In genomic region chr4:44113393-44114138, GRCm38 (mm10) we compare ENCODE assay signal across 8 mouse cellular contexts. TPM values are rescaled to one million over a fixed set of nuclear protein-coding genes. Genes with fewer than 3 reads are reported as not detected.
DNase-seq lines count a peak whose midpoint lies in the region; ATAC-seq and TF ChIP-seq lines count a peak whose summit lies in the region.

No protein-coding gene starts in this region.

- no peak for TF ChIP-seq CTCF in bone marrow macrophage, adult 2 months (IDR thresholded peaks at IDR 0.05; ENCODE audit: low read depth, low read length)
- TF ChIP-seq CTCF in left cerebral cortex, adult 2 months (IDR thresholded peaks at IDR 0.05) = no peak

- intact Hi-C loops in left cerebral cortex, adult 2 months (cut with DNase I) = loop anchor here (2.0 kb wide), 1 partner anchor 41 kb away; no protein-coding TSS in a partner anchor

- peak overlapping the region; percentile 24; the same call in 1 of the 2 replicates for H3K4me2 ChIP-seq in hindbrain, embryonic 15.5 days
- H3K4me2 ChIP-seq in hindbrain, embryonic 14.5 days (replicated peaks) = no peak overlapping the region

- 35% methylated on average over 16 of the region's 16 CpGs for WGBS in hindbrain, embryonic 15.5 days
- 38% methylated on average over 16 of the region's 16 CpGs for WGBS in hindbrain, embryonic 14.5 days

- no peaks in the 10 kb centered on the region for H3K36me3 ChIP-seq in hindbrain, embryonic 15.5 days
- no peaks in the 10 kb centered on the region for H3K36me3 ChIP-seq in hindbrain, embryonic 14.5 days (replicated peaks; ENCODE audit: control insufficient read depth, insufficient read depth)
- H3K36me3 ChIP-seq in megakaryocyte, embryonic 14.5 days (replicated peaks; ENCODE audit: low read length) = no peaks in the 10 kb centered on the region

- ATAC-seq in hindbrain, embryonic 15.5 days (ENCODE audit: low FRiP score, low read depth) = no peak
- no peak for ATAC-seq in hindbrain, embryonic 14.5 days (ENCODE audit: low FRiP score)

- H3K27me3 ChIP-seq in hindbrain, embryonic 15.5 days = no peaks in the 10 kb centered on the region
- H3K27me3 ChIP-seq in hindbrain, embryonic 14.5 days (ENCODE audit: control insufficient read depth, insufficient read depth, low read length) = no peaks in the 10 kb centered on the region
- peaks cover 44% of the 10 kb centered on the region for H3K27me3 ChIP-seq in megakaryocyte, embryonic 14.5 days (replicated peaks)

- no peak for TF ChIP-seq POLR2A in bone marrow macrophage, adult 2 months (IDR thresholded peaks at IDR 0.05; ENCODE audit: borderline replicate concordance, low read depth, low read length)

- H3K9ac ChIP-seq in hindbrain, embryonic 15.5 days = no peak overlapping the region
- no peak overlapping the region for H3K9ac ChIP-seq in hindbrain, embryonic 14.5 days

- DNase-seq in hindbrain, embryonic 14.5 days (ENCODE audit: low spot score) = no peak
- peak; percentile 11 for DNase-seq in 416B (ENCODE audit: low read depth)
- no peak for DNase-seq in left cerebral cortex, adult 2 months (ENCODE audit: extremely low spot score in 1 of 2, low spot score in 2 of 2)
- no peak for DNase-seq in left cerebral cortex, adult 18-20 months (ENCODE audit: low spot score in 2 of 2)
- DNase-seq in heart, postnatal 4 days = no peak

- no peak overlapping the region for H3K4me3 ChIP-seq in hindbrain, embryonic 15.5 days
- H3K4me3 ChIP-seq in hindbrain, embryonic 14.5 days (replicated peaks; ENCODE audit: low read length) = no peak overlapping the region
- H3K4me3 ChIP-seq in bone marrow macrophage, adult 2 months (ENCODE audit: insufficient read depth, low read length) = peak overlapping the region; percentile 62
- peak overlapping the region; percentile 64 for H3K4me3 ChIP-seq in megakaryocyte, embryonic 14.5 days (replicated peaks)
- H3K4me3 ChIP-seq in left cerebral cortex, adult 2 months = no peak overlapping the region

- no peaks in the 10 kb centered on the region for H3K9me3 ChIP-seq in hindbrain, embryonic 15.5 days
- H3K9me3 ChIP-seq in hindbrain, embryonic 14.5 days (ENCODE audit: control insufficient read depth, low read length) = no peaks in the 10 kb centered on the region
- no peaks in the 10 kb centered on the region for H3K9me3 ChIP-seq in megakaryocyte, embryonic 14.5 days

- no peak overlapping the region for H3K27ac ChIP-seq in hindbrain, embryonic 15.5 days (replicated peaks)
- no peak overlapping the region for H3K27ac ChIP-seq in hindbrain, embryonic 14.5 days
- H3K27ac ChIP-seq in bone marrow macrophage, adult 2 months (ENCODE audit: insufficient read depth, low read depth, low read length) = no peak overlapping the region
- no peak overlapping the region for H3K27ac ChIP-seq in left cerebral cortex, adult 2 months

- peaks cover 9% of the 10 kb centered on the region for H3K4me1 ChIP-seq in hindbrain, embryonic 15.5 days (replicated peaks)
- no peaks in the 10 kb centered on the region; the same call in 1 of the 2 replicates for H3K4me1 ChIP-seq in hindbrain, embryonic 14.5 days (replicated peaks; ENCODE audit: control insufficient read depth, insufficient read depth, low read length)
- H3K4me1 ChIP-seq in bone marrow macrophage, adult 2 months (ENCODE audit: control insufficient read depth, insufficient read depth, low read length) = peaks cover 5% of the 10 kb centered on the region; the same call in 1 of the 2 replicates
- peaks cover 17% of the 10 kb centered on the region for H3K4me1 ChIP-seq in megakaryocyte, embryonic 14.5 days

RNA-seq across cellular contexts. Expression of gene Gne, which starts 29.6 kb away (rescaled TPM):
- polyA plus RNA-seq in hindbrain, embryonic 15.5 days (2015; fragmentation: Nextera tagmentation; extraction: Ambion mirVana) = 25.1 and 28.6 TPM in 2 replicates
- 32.1 and 35.1 TPM in 2 replicates for polyA plus RNA-seq in hindbrain, embryonic 14.5 days (2014; fragmentation: Nextera tagmentation; extraction: Ambion mirVana)
- polyA plus RNA-seq in bone marrow macrophage, adult 2 months (2012; ENCODE audit: insufficient read depth, insufficient read length, missing spikeins) = 6.6 and 11.5 TPM in 2 replicates
- polyA plus RNA-seq in megakaryocyte, embryonic 14.5 days (2012; ENCODE audit: insufficient read depth, low replicate concordance) = 31.0 and 61.1 TPM in 2 replicates
- 10 to 100 TPM; 47.6 to 51.8 TPM for total RNA-seq in left cerebral cortex, adult 2 months (2021)
- 10 to 100 TPM; 45.3 to 54.3 TPM for total RNA-seq in left cerebral cortex, adult 18-20 months (2021)
- 10 to 100 TPM; 46.6 to 49.7 TPM for total RNA-seq in heart, postnatal 4 days (2021)

Comparison
In these comparisons a context has a peak if more than half of its experiments do, and no peak if none do; other contexts are left out.
1. H3K4me3 ChIP-seq: peak in bone marrow macrophage, adult 2 months (single experiment) and megakaryocyte, embryonic 14.5 days (single experiment); none in hindbrain, embryonic 15.5 days (single experiment), hindbrain, embryonic 14.5 days (single experiment) and left cerebral cortex, adult 2 months (single experiment).